Mouse (Mus musculus) hindbrain, embryonic 12.5 days (tissue): Measurements from ENCODE around the gene Per3. TPM values are rescaled to one million over a fixed set of nuclear protein-coding genes. Genes with fewer than 3 reads are reported as not detected.

Source experiments
- ATAC-seq: fragments of 200-750 bp; cut with Nextera tagmentation; 2 replicates; pipeline ENCODE4 v1.8.0; 2017; ENCODE audit warnings: moderate TSS enrichment; ENCODE audit not compliant: low FRiP score
- H3K27ac ChIP-seq: fragments of 300-500 bp; sonication (generic); 2 replicates; pipeline ENCODE4 v1.5.1; 2016; ENCODE audit warnings: mild to moderate bottlenecking
- H3K27me3 ChIP-seq: fragments of 300-500 bp; sonication (generic); 2 replicates; pipeline ENCODE4 v1.6.1; 2016; ENCODE audit warnings: mild to moderate bottlenecking
- H3K36me3 ChIP-seq: fragments of 300-500 bp; sonication (generic); 2 replicates; pipeline ENCODE4 v1.6.1; 2016; ENCODE audit warnings: mild to moderate bottlenecking
- H3K4me1 ChIP-seq: fragments of 300-500 bp; sonication (generic); 2 replicates; pipeline ENCODE4 v1.6.1; 2016
- H3K4me2 ChIP-seq: fragments of 300-500 bp; sonication (generic); replicated peaks from 2 replicates; pipeline ENCODE4 v1.6.1; 2016; ENCODE audit warnings: mild to moderate bottlenecking
- H3K4me3 ChIP-seq: fragments of 300-500 bp; sonication (generic); 2 replicates; pipeline ENCODE4 v1.5.1; 2016; ENCODE audit warnings: mild to moderate bottlenecking
- H3K9ac ChIP-seq: fragments of 300-500 bp; sonication (generic); 2 replicates; pipeline ENCODE4 v1.6.1; 2016; ENCODE audit warnings: mild to moderate bottlenecking, moderate library complexity
- H3K9me3 ChIP-seq: fragments of 300-500 bp; sonication (generic); replicated peaks from 2 replicates; pipeline ENCODE4 v1.6.1; 2016; ENCODE audit warnings: mild to moderate bottlenecking
- WGBS: fragments of 180-500 bp; shearing (Covaris S2); methylation state at CpG from one replicate; pipeline ENCODE4 v1.1.7; 2016; 5-methylcytosine and 5-hydroxymethylcytosine counted together
- polyA plus RNA-seq: library from polyadenylated mRNA; unstranded; fragments of >200 nt; fragmentation: Nextera tagmentation; extraction: Ambion mirVana; gene quantifications from 2 replicates; pipeline ENCODE4 v1.2.1, GENCODE M21; 2016

Gene Per3
- 5.6 and 6.0 TPM in 2 replicates for polyA plus RNA-seq

DNA sequence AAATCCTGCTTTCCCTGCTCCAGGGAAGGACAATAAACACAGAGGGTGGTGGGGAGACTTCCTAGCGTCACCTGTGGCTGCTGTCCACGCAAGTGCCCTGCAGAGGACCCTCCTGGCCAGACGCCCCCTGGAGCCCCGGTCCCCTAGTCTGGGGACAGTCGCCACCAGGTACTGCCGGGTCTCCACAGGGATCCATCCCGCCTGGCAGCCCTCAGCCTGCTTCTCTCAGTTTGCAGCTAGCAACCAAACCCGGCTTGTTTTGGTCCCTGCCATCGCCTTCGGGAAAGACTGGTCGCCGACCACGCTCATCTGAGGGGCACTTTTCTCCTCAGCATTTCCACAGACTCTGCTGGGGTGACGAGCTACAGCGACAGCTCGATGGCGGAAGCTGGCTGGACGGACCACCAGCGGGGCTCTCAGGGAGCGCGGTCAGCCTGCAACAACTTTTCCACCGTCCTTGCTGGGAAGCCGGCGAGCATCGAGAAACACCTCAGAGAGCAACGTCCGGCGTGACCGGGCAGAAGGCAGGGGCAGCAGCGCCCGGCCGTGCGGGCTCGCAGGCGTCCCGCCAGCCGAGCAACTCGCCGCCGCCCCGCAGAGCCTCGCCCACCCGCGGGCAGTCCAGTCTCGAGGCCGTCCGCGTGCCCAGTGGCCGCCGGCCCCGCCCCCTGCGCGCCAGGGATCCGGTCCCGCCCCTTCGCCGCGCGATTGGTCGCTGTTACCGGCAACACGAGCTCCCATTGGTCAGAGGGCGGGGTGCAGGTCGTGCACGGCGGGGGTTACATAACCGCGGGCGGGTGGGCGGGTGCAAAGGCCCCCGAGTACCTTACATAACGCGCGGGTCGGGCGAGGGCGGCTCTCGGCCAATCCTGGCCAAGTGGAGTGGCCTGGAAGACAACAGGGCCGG, at the start of gene Per3:
Gene Per3, minus strand, starts transcription at position 629 of the 907 bp plus-strand sequence.
- Histone ChIP-seq H3K4me1 (peaks cover 11% of the 10 kb centered on the region), H3K4me3 (peak within 1 kb of the TSS; percentile 54), H3K9ac (peak within 1 kb of the TSS; percentile 63), H3K27ac (peak within 1 kb of the TSS; percentile 23), H3K36me3 (peaks cover 15% of the 10 kb centered on the region; the same call in 1 of the 2 replicates), H3K9me3 (no peaks in the 10 kb centered on the region), H3K27me3 (peaks cover 11% of the 10 kb centered on the region; the same call in 1 of the 2 replicates), H3K4me2 (peak within 1 kb of the TSS; percentile 92)
- WGBS: under 1% methylated on average over 59 of the region's 79 CpGs
- ATAC-seq: peak; percentile 98

- no peak within 1 kb of the TSS for H3K27ac ChIP-seq
- peaks cover 49% of the 10 kb centered on the region for H3K36me3 ChIP-seq
- H3K9ac ChIP-seq: peak within 1 kb of the TSS; percentile 23; the same call in 1 of the 2 replicates
- H3K4me3 ChIP-seq: no peak within 1 kb of the TSS
- H3K9me3 ChIP-seq: no peaks in the 10 kb centered on the region
- peaks cover 9% of the 10 kb centered on the region for H3K4me1 ChIP-seq
- 96% methylated on average over 7 of the region's 7 CpGs for WGBS
- no peaks in the 10 kb centered on the region for H3K27me3 ChIP-seq
- ATAC-seq: no peak
- H3K4me2 ChIP-seq: no peak within 1 kb of the TSS
Measured at GRCm38 (mm10) chr4:151089270-151089669, 44.8 kb upstream of the Per3 start, which contains the start of gene Gm13090. Gene Gm13090, plus strand, starts transcription at chr4:151089570.

GRCm38 (mm10) chr4:151088819-151089218, 44.4 kb upstream of the Per3 start:
- 93% methylated on average over 12 of the region's 14 CpGs for WGBS
- no peak for ATAC-seq
- Histone ChIP-seq H3K9ac (peak overlapping the region; percentile 23; the same call in 1 of the 2 replicates), H3K27me3 (no peaks in the 10 kb centered on the region), H3K4me3 (no peak overlapping the region), H3K9me3 (no peaks in the 10 kb centered on the region), H3K27ac (no peak overlapping the region), H3K4me1 (peaks cover 9% of the 10 kb centered on the region), H3K36me3 (peaks cover 49% of the 10 kb centered on the region), H3K4me2 (no peak overlapping the region)

- ATAC-seq: no peak
- Histone ChIP-seq H3K27ac (no peak overlapping the region), H3K27me3 (no peaks in the 10 kb centered on the region), H3K9ac (no peak overlapping the region), H3K9me3 (no peaks in the 10 kb centered on the region), H3K4me2 (no peak overlapping the region), H3K36me3 (peaks cover 63% of the 10 kb centered on the region), H3K4me1 (peaks cover 9% of the 10 kb centered on the region), H3K4me3 (no peak overlapping the region)
- 97% methylated on average over 1 of the region's 1 CpGs for WGBS
Measured at GRCm38 (mm10) chr4:151087358-151087757, 42.9 kb upstream of the Per3 start.

- H3K9ac ChIP-seq: no peak overlapping the region
- H3K9me3 ChIP-seq: no peaks in the 10 kb centered on the region
- H3K36me3 ChIP-seq: peaks cover 93% of the 10 kb centered on the region
- ATAC-seq: no peak
- no peaks in the 10 kb centered on the region for H3K27me3 ChIP-seq
- no peak overlapping the region for H3K4me2 ChIP-seq
- H3K4me1 ChIP-seq: no peaks in the 10 kb centered on the region
- H3K27ac ChIP-seq: no peak overlapping the region
- WGBS: 85% methylated on average over 5 of the region's 5 CpGs
- H3K4me3 ChIP-seq: no peak overlapping the region
Measured at GRCm38 (mm10) chr4:151083027-151083426, 38.6 kb upstream of the Per3 start.

DNA sequence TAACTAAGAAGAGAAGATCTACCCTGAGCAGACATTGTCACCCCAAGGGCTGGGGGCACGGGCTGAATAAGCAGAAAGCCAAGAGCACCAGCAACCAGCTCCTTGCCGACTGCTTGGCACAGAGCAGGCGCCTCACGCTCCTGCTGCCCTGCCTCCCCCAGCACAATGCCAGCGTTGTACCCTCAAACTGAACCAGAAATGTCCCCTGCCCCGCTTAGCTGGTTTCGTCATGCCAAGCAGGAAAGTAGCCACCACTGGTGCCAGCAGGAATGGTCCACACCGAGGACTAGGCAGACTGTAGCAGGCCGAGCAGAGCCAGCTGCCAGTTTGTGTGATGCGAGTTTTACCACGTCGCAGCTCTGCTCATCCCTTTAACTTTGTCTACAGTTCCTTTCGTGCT, 37.5 kb upstream of the Per3 start:
- Histone ChIP-seq H3K27me3 (no peaks in the 10 kb centered on the region), H3K27ac (no peak overlapping the region), H3K4me2 (no peak overlapping the region), H3K4me1 (no peaks in the 10 kb centered on the region), H3K9ac (no peak overlapping the region), H3K4me3 (no peak overlapping the region), H3K36me3 (peaks cover 92% of the 10 kb centered on the region), H3K9me3 (no peaks in the 10 kb centered on the region)
- WGBS: 89% methylated on average over 13 of the region's 13 CpGs
- ATAC-seq: no peak

DNA sequence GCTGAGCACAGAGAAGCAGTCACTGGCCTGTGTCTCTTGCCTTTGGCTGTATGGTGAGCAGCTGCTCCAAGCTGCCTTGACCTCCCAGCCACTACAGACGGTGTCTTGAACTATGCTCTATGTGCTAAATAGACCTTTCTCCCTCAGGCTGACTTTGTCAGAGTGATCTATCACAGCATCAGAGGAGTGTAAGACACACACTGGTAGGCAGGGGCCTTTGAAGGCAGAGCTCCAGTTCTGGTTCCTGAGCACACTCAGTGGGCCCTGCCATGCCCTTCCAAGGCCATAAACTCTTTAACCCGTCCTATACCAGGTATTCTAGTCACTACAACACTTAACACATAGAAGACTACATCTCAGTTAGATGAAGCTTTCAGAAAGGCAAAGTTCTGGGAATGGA, 36.9 kb upstream of the Per3 start:
- no peak overlapping the region for H3K27ac ChIP-seq
- no peaks in the 10 kb centered on the region for H3K9me3 ChIP-seq
- no peak overlapping the region for H3K9ac ChIP-seq
- H3K36me3 ChIP-seq: peaks cover 95% of the 10 kb centered on the region
- no peak overlapping the region for H3K4me3 ChIP-seq
- no peak overlapping the region for H3K4me2 ChIP-seq
- no peak for ATAC-seq
- H3K4me1 ChIP-seq: no peaks in the 10 kb centered on the region
- 68% methylated on average over 2 of the region's 2 CpGs for WGBS
- H3K27me3 ChIP-seq: no peaks in the 10 kb centered on the region

DNA sequence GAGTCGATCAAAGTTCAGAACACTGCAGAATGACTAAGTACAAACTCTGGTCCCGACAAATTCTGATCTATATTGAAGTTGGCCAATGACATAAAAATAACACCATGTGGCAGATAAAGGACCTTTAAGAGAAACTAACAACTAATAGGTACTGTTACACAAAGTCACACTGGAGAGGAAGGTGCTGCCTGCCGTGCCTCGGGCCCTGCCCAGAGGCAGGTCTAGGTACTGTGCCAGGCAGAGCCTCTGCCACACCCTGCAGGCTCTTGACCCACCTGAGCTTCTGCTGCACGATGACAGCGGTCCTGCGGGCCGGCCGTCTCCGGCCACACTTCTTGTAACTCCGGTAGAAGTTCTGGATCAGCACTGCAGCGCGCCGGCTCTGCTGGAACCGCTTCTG, 30.4 kb upstream of the Per3 start:
- Histone ChIP-seq H3K4me2 (no peak overlapping the region), H3K4me1 (no peaks in the 10 kb centered on the region), H3K27me3 (no peaks in the 10 kb centered on the region), H3K4me3 (no peak overlapping the region), H3K27ac (no peak overlapping the region), H3K9ac (no peak overlapping the region), H3K36me3 (peaks cover 94% of the 10 kb centered on the region), H3K9me3 (no peaks in the 10 kb centered on the region)
- ATAC-seq: no peak
- WGBS: 95% methylated on average over 15 of the region's 15 CpGs

DNA sequence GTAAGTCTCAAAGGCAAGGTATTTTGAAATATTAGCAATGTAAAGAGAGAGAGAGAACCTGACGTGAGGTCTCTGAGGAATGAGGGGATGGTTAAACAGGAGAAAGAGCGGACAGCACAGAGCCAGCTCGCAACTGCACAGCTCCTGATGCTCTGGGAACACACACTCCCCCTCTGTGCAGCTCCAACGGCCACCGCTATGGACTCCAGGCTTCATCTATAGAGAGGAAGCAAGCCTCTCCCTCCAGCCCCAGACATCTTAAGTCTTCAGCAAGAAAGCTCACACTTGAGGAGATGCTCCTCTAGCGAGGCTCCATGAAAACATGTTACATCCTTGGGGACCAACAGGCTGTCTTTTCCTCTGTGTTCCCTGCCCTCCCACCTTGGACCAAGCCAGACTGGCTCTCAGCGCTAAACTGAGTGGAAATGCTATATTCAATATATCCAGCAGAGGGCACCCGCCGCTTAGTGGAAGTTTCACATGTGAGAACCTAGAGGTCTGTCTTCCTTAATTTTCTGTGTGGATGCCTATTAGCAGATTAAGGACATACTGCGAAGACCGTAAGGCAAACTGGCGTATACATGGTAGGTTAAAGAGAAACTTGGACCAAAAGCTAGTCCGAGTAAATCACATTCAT, 28.8 kb upstream of the Per3 start:
- Histone ChIP-seq H3K9me3 (no peaks in the 10 kb centered on the region), H3K4me2 (no peak overlapping the region), H3K9ac (no peak overlapping the region), H3K4me3 (no peak overlapping the region), H3K4me1 (no peaks in the 10 kb centered on the region), H3K27ac (no peak overlapping the region), H3K27me3 (no peaks in the 10 kb centered on the region), H3K36me3 (peaks cover 94% of the 10 kb centered on the region)
- WGBS: 64% methylated on average over 13 of the region's 13 CpGs
- peak; percentile 54 for ATAC-seq

- WGBS: 87% methylated on average over 7 of the region's 7 CpGs
Measured at GRCm38 (mm10) chr4:151070962-151071361, 26.5 kb upstream of the Per3 start.

GRCm38 (mm10) chr4:151068751-151069150, 24.3 kb upstream of the Per3 start:
- Histone ChIP-seq H3K4me1 (no peaks in the 10 kb centered on the region), H3K4me2 (no peak overlapping the region), H3K27me3 (no peaks in the 10 kb centered on the region), H3K4me3 (no peak overlapping the region), H3K9me3 (no peaks in the 10 kb centered on the region), H3K9ac (no peak overlapping the region), H3K27ac (no peak overlapping the region), H3K36me3 (peaks cover 77% of the 10 kb centered on the region)
- 81% methylated on average over 4 of the region's 4 CpGs for WGBS
- ATAC-seq: no peak

More at GRCm38 (mm10) chr4:151070962-151071361, 26.5 kb upstream of the Per3 start:
- Histone ChIP-seq H3K4me3 (no peak overlapping the region), H3K9me3 (no peaks in the 10 kb centered on the region), H3K9ac (no peak overlapping the region), H3K4me2 (no peak overlapping the region), H3K36me3 (peaks cover 93% of the 10 kb centered on the region), H3K27ac (no peak overlapping the region), H3K27me3 (no peaks in the 10 kb centered on the region), H3K4me1 (no peaks in the 10 kb centered on the region)
- no peak for ATAC-seq

DNA sequence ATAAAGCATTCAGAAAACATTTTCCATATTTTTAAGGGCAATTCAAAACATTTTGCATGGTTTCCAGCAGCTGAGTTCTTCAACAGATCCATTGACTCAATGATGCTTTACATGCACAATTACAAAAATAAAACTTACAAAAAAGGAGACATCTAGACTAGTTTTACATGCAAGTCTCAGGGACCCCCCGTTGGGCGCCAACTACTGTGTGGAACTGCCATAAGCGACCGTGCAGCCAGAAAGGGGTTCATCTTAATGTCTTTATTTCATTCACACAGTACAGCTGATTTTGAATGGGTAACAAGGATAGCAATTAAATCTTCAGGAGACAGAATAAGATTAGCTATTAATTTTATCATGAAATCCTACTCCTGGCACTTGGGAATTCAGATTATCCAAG, 15.1 kb upstream of the Per3 start:
- no peaks in the 10 kb centered on the region for H3K27me3 ChIP-seq
- no peaks in the 10 kb centered on the region for H3K9me3 ChIP-seq
- 91% methylated on average over 4 of the region's 4 CpGs for WGBS
- no peak overlapping the region for H3K9ac ChIP-seq
- peaks cover 28% of the 10 kb centered on the region for H3K36me3 ChIP-seq
- H3K4me2 ChIP-seq: no peak overlapping the region
- H3K27ac ChIP-seq: no peak overlapping the region
- no peak for ATAC-seq
- H3K4me1 ChIP-seq: peaks cover 16% of the 10 kb centered on the region
- no peak overlapping the region for H3K4me3 ChIP-seq
